Mouse (Mus musculus): ENCODE measurements around the gene Dip2b.

Gene Dip2b

GRCm38 (mm10) chr15:100084882-100085281, 46.4 kb downstream of the Dip2b start:
- no peak for DNase-seq (ENCODE audit: low read depth, low spot score)

- DNase-seq (ENCODE audit: low read depth, low spot score): no peak
Measured at GRCm38 (mm10) chr15:100088021-100088420, 49.6 kb downstream of the Dip2b start.

- DNase-seq (ENCODE audit: low read depth, low spot score): no peak
Measured at GRCm38 (mm10) chr15:100089645-100090053, 51.2 kb downstream of the Dip2b start.

- no peak for DNase-seq (ENCODE audit: low read depth, low spot score)
Measured at GRCm38 (mm10) chr15:100091818-100092217, 53.4 kb downstream of the Dip2b start.

- DNase-seq (ENCODE audit: low read depth, low spot score): no peak
Measured at GRCm38 (mm10) chr15:100092258-100092657, 53.8 kb downstream of the Dip2b start.

- DNase-seq (ENCODE audit: low read depth, low spot score): no peak
Measured at GRCm38 (mm10) chr15:100096587-100097428, 58.3 kb downstream of the Dip2b start.

- no peak for DNase-seq (ENCODE audit: low read depth, low spot score)
Measured at GRCm38 (mm10) chr15:100100336-100100735, 61.9 kb downstream of the Dip2b start.

GRCm38 (mm10) chr15:100101206-100101605, 62.7 kb downstream of the Dip2b start:
- DNase-seq (ENCODE audit: low read depth, low spot score): no peak

GRCm38 (mm10) chr15:100104126-100104525, 65.7 kb downstream of the Dip2b start:
- DNase-seq (ENCODE audit: low read depth, low spot score): no peak

GRCm38 (mm10) chr15:100108071-100108782, 69.8 kb downstream of the Dip2b start:
- DNase-seq (ENCODE audit: low read depth, low spot score): peak; percentile 40

GRCm38 (mm10) chr15:100109916-100110315, 71.5 kb downstream of the Dip2b start:
- DNase-seq (ENCODE audit: low read depth, low spot score): no peak

- no peak for DNase-seq (ENCODE audit: low read depth, low spot score)
Measured at GRCm38 (mm10) chr15:100111891-100112290, 73.4 kb downstream of the Dip2b start.

- no peak for DNase-seq (ENCODE audit: low read depth, low spot score)
Measured at GRCm38 (mm10) chr15:100112309-100112966, 74.0 kb downstream of the Dip2b start.

GRCm38 (mm10) chr15:100113343-100114275, 75.1 kb downstream of the Dip2b start:
- DNase-seq (ENCODE audit: low read depth, low spot score): no peak

- no peak for DNase-seq (ENCODE audit: low read depth, low spot score)
Measured at GRCm38 (mm10) chr15:100115416-100115815, 77.0 kb downstream of the Dip2b start.

- no peak for DNase-seq (ENCODE audit: low read depth, low spot score)
Measured at GRCm38 (mm10) chr15:100116325-100116724, 77.9 kb downstream of the Dip2b start.

GRCm38 (mm10) chr15:100119225-100119788, 80.8 kb downstream of the Dip2b start:
- DNase-seq (ENCODE audit: low read depth, low spot score): no peak

GRCm38 (mm10) chr15:100121437-100121836, 83.0 kb downstream of the Dip2b start:
- DNase-seq (ENCODE audit: low read depth, low spot score): no peak

GRCm38 (mm10) chr15:100123867-100124266, 85.4 kb downstream of the Dip2b start:
- DNase-seq (ENCODE audit: low read depth, low spot score): no peak

- DNase-seq (ENCODE audit: low read depth, low spot score): no peak
Measured at GRCm38 (mm10) chr15:100125245-100125644, 86.8 kb downstream of the Dip2b start.
